Mouse (Mus musculus) spleen, adult 12 weeks (tissue): ENCODE measurements around the gene Cry2.

Experiments
- DNase-seq: peaks from one replicate; pipeline ENCODE4 v3.0.0; 2022; ENCODE audit warnings: low spot score

The Cry2 gene

GRCm38 (mm10) chr2:92444376-92444775 lies 10.5 kb upstream of the Cry2 start:
- no peak for DNase-seq

GRCm38 (mm10) chr2:92443313-92443712 lies 9.5 kb upstream of the Cry2 start:
- no peak for DNase-seq

GRCm38 (mm10) chr2:92442419-92443001 lies 8.7 kb upstream of the Cry2 start:
- DNase-seq, result no peak

- no peak for DNase-seq
Measured at GRCm38 (mm10) chr2:92440432-92440831, 6.6 kb upstream of the Cry2 start.

GRCm38 (mm10) chr2:92438567-92438966 lies 4.7 kb upstream of the Cry2 start:
- no peak for DNase-seq

GRCm38 (mm10) chr2:92437875-92438274 lies 4.0 kb upstream of the Cry2 start:
- peak; percentile 63 for DNase-seq

GRCm38 (mm10) chr2:92437366-92437765 lies 3.5 kb upstream of the Cry2 start:
- no peak for DNase-seq

- no peak for DNase-seq
Measured at GRCm38 (mm10) chr2:92435023-92435422, 1.2 kb upstream of the Cry2 start.

- no peak for DNase-seq
Measured at GRCm38 (mm10) chr2:92434375-92434745, 517 bp upstream of the Cry2 start.

- DNase-seq, result no peak
Measured at GRCm38 (mm10) chr2:92432299-92433295, 1.2 kb downstream of the Cry2 start.

- no peak for DNase-seq
Measured at GRCm38 (mm10) chr2:92431611-92432179, 2.1 kb downstream of the Cry2 start.

GRCm38 (mm10) chr2:92430723-92431541 lies 2.9 kb downstream of the Cry2 start:
- DNase-seq, result no peak

- no peak for DNase-seq
Measured at GRCm38 (mm10) chr2:92430089-92430488, 3.8 kb downstream of the Cry2 start.

GRCm38 (mm10) chr2:92427882-92428281 lies 6.0 kb downstream of the Cry2 start:
- no peak for DNase-seq

GRCm38 (mm10) chr2:92426426-92426825 lies 7.4 kb downstream of the Cry2 start:
- DNase-seq, result no peak

GRCm38 (mm10) chr2:92425366-92425765 lies 8.5 kb downstream of the Cry2 start:
- DNase-seq, result no peak

- no peak for DNase-seq
Measured at GRCm38 (mm10) chr2:92424462-92425308, 9.2 kb downstream of the Cry2 start.

GRCm38 (mm10) chr2:92423702-92424461 lies 10.0 kb downstream of the Cry2 start:
- DNase-seq, result no peak

- no peak for DNase-seq
Measured at GRCm38 (mm10) chr2:92423156-92423555, 10.7 kb downstream of the Cry2 start.

- no peak for DNase-seq
Measured at GRCm38 (mm10) chr2:92422388-92423135, 11.3 kb downstream of the Cry2 start.
